ENCODE assay signal across 17 mouse cellular contexts in genomic region chr14:21653813-21654212, GRCm38 (mm10).
DNase-seq lines count a peak whose midpoint lies in the region; ATAC-seq and TF ChIP-seq lines count a peak whose summit lies in the region.
"Had no signal": no experiment of that assay in that cellular context is flagged by ENCODE, and none has a peak within 500 bp of the region (broad histone marks: within the 10 kb centered on the region; RNA-seq: fewer than 3 reads in every experiment).

No protein-coding gene starts in this region.

- H3K4me3 ChIP-seq in CH12.LX (replicated peaks in 1 of 3; ENCODE audit: low read depth in 2 of 3, low read length in 2 of 3, poor library complexity in 1 of 3) = no peak overlapping the region
- H3K4me3 ChIP-seq in limb, embryonic 10.5 days = no peak overlapping the region
- H3K4me3 ChIP-seq: heart, embryonic 15.5 days; limb, embryonic 15.5 days; midbrain, embryonic 12.5 days; neural tube, embryonic 12.5 days had no signal

- TF ChIP-seq RAD21 in CH12.LX (IDR thresholded peaks at IDR 0.05; ENCODE audit: low read depth, low read length) = no peak

- no peak overlapping the region for H3K4me2 ChIP-seq in CH12.LX (ENCODE audit: insufficient read depth, low read depth, poor library complexity, severe bottlenecking)
- H3K4me2 ChIP-seq: heart, embryonic 15.5 days; hindbrain, embryonic 14.5 days; limb, embryonic 15.5 days; lung, embryonic 14.5 days; midbrain, embryonic 12.5 days; neural tube, embryonic 12.5 days had no signal

- H3K4me1 ChIP-seq in CH12.LX (ENCODE audit: control insufficient read depth in 1 of 2, insufficient read depth in 2 of 2) = peaks cover 0 to 9% of the 10 kb centered on the region in 2 experiments; a peak in 2 of 4 replicates
- peaks cover 43% of the 10 kb centered on the region for H3K4me1 ChIP-seq in limb, embryonic 10.5 days

- no peak for TF ChIP-seq POLR2A in CH12.LX (IDR thresholded peaks at IDR 0.05; ENCODE audit: low read depth, low read length)

- TF ChIP-seq EP300 in CH12.LX (IDR thresholded peaks at IDR 0.05; ENCODE audit: low read length) = no peak

- H3K9ac ChIP-seq in CH12.LX (ENCODE audit: insufficient read depth, low read depth) = no peak overlapping the region
- H3K9ac ChIP-seq: heart, embryonic 15.5 days; hindbrain, embryonic 14.5 days; limb, embryonic 15.5 days; lung, embryonic 14.5 days; midbrain, embryonic 12.5 days; neural tube, embryonic 12.5 days had no signal

- dilution Hi-C loops in CH12.LX (cut with MboI; ENCODE audit: extremely low pct_ligation_motif_present, extremely low pct_unique_long_range_greater_than_20kb, low sequenced_read_pairs) = no loop called here

- in situ Hi-C loops in CH12.LX (cut with MboI; ENCODE audit: low pct_ligation_motif_present, low pct_unique_long_range_greater_than_20kb, low sequenced_read_pairs) = no loop called here

- no peaks in the 10 kb centered on the region for H3K27me3 ChIP-seq in CH12.LX (replicated peaks)
- H3K27me3 ChIP-seq in limb, embryonic 10.5 days (ENCODE audit: low read depth, poor library complexity, severe bottlenecking) = no peaks in the 10 kb centered on the region
- H3K27me3 ChIP-seq: heart, embryonic 15.5 days; limb, embryonic 15.5 days; midbrain, embryonic 12.5 days; neural tube, embryonic 12.5 days had no signal

- WGBS in limb, embryonic 10.5 days = 88% methylated on average over 2 of the region's 2 CpGs

- peak; percentile 86 for DNase-seq in 416B (ENCODE audit: low read depth)
- peak; percentile 43 for DNase-seq in CH12.LX (ENCODE audit: extremely low read depth)
- peak; percentile 20 for DNase-seq in limb, embryonic 10.5 days (ENCODE audit: low spot score)
- DNase-seq in ovary, postnatal 10 days (ENCODE audit: low spot score) = no peak
- DNase-seq in layer of hippocampus, postnatal 10 days (ENCODE audit: low spot score in 2 of 2) = no peak
- DNase-seq in kidney, postnatal 25 days = no peak
- DNase-seq: adrenal gland, adult 8-10 months; cerebellum, adult 9-11 months; gastrocnemius, postnatal 36 days; kidney, adult 9 months; lung, embryonic 14.5 days had no signal

- H3K36me3 ChIP-seq in CH12.LX (replicated peaks in 1 of 2; ENCODE audit: control insufficient read depth in 1 of 2, insufficient read depth in 1 of 2, low read length in 1 of 2) = peaks cover 2 to 16% of the 10 kb centered on the region in 2 experiments
- H3K36me3 ChIP-seq in limb, embryonic 10.5 days = peaks cover 25% of the 10 kb centered on the region
- H3K36me3 ChIP-seq: heart, embryonic 15.5 days had no signal

- no peaks in the 10 kb centered on the region for H3K79me2 ChIP-seq in CH12.LX (replicated peaks; ENCODE audit: control insufficient read depth, extremely low read depth, insufficient read depth, poor library complexity, severe bottlenecking)

- H3K27ac ChIP-seq in CH12.LX (ENCODE audit: insufficient read depth, low read depth) = no peak overlapping the region
- H3K27ac ChIP-seq in limb, embryonic 10.5 days = no peak overlapping the region
- H3K27ac ChIP-seq: heart, embryonic 15.5 days; hindbrain, embryonic 14.5 days; limb, embryonic 15.5 days; midbrain, embryonic 12.5 days; neural tube, embryonic 12.5 days had no signal

- TF ChIP-seq CTCF in CH12.LX (conservative IDR thresholded peaks at IDR 0.05 in 1 of 2, IDR thresholded peaks at IDR 0.05 in 1 of 2; ENCODE audit: low read depth in 2 of 2, low read length in 2 of 2) = no peak

- 0 out of 2 replicates have a peak, but pooled peaks have one; percentile 52 for ATAC-seq in megakaryocyte-erythroid progenitor cell, adult 5-6 weeks (replicated peaks; ENCODE audit: low FRiP score, low TSS enrichment, poor library complexity, severe bottlenecking)

- no peaks in the 10 kb centered on the region for H3K9me3 ChIP-seq in CH12.LX (replicated peaks; ENCODE audit: low read length)
- no peaks in the 10 kb centered on the region for H3K9me3 ChIP-seq in limb, embryonic 10.5 days (replicated peaks)
- H3K9me3 ChIP-seq: heart, embryonic 15.5 days; limb, embryonic 15.5 days; midbrain, embryonic 12.5 days; neural tube, embryonic 12.5 days had no signal

TF ChIP-seq in CH12.LX, 34 proteins besides CTCF, POLR2A, EP300 and RAD21:
- TF ChIP-seq E2F4 (IDR thresholded peaks at IDR 0.05; ENCODE audit: insufficient replicate concordance, low read depth, low read length) = no peak
- no peak for TF ChIP-seq RCOR1 (conservative IDR thresholded peaks at IDR 0.05; ENCODE audit: low read depth, low read length)
- no peak for TF ChIP-seq CHD2 (IDR thresholded peaks at IDR 0.05; ENCODE audit: low read length)
- no peak for TF ChIP-seq PAX5 (IDR thresholded peaks at IDR 0.05; ENCODE audit: low read length)
- no peak for TF ChIP-seq USF2 (conservative IDR thresholded peaks at IDR 0.05; ENCODE audit: low read depth, low read length)
- no peak for TF ChIP-seq IRF4 (IDR thresholded peaks at IDR 0.05; ENCODE audit: low read depth, low read length)
- TF ChIP-seq MXI1 (IDR thresholded peaks at IDR 0.05; ENCODE audit: low read depth, low read length) = no peak
- TF ChIP-seq UBTF (IDR thresholded peaks at IDR 0.05; ENCODE audit: low read depth, low read length) = no peak
- no peak for TF ChIP-seq SMC3 (IDR thresholded peaks at IDR 0.05; ENCODE audit: low read depth, low read length)
- no peak for TF ChIP-seq ZKSCAN1 (IDR thresholded peaks at IDR 0.05; ENCODE audit: borderline replicate concordance, low read depth, low read length)
- TF ChIP-seq MAZ (IDR thresholded peaks at IDR 0.05; ENCODE audit: low read depth, low read length) = no peak
- TF ChIP-seq ZMIZ1 (IDR thresholded peaks at IDR 0.05; ENCODE audit: low read depth, low read length) = no peak
- TF ChIP-seq JUND (conservative IDR thresholded peaks at IDR 0.05; ENCODE audit: low read depth, low read length) = no peak
- TF ChIP-seq GABPA (IDR thresholded peaks at IDR 0.05; ENCODE audit: insufficient replicate concordance, low read depth, low read length) = no peak
- TF ChIP-seq POLR2AphosphoS2 (IDR thresholded peaks at IDR 0.05; ENCODE audit: low read depth, low read length) = no peak
- TF ChIP-seq ZNF384 (IDR thresholded peaks at IDR 0.05; ENCODE audit: low read depth, low read length) = no peak
- TF ChIP-seq MYC (IDR thresholded peaks at IDR 0.05; ENCODE audit: low read depth, low read length) = no peak

Comparison
In these comparisons a context has a peak if more than half of its experiments do, and no peak if none do; other contexts are left out.
1. DNase-seq: peak in 416B (single experiment), CH12.LX (single experiment) and limb, embryonic 10.5 days (single experiment); none in ovary, postnatal 10 days (single experiment), layer of hippocampus, postnatal 10 days (0 of 2) and kidney, postnatal 25 days (0 of 2).